Mouse (Mus musculus): ENCODE measurements around the gene Bank1.

GRCm38 (mm10) chr3:136347277-136347676, 21.4 kb upstream of the Bank1 start:
- TF ChIP-seq CTCF (conservative IDR thresholded peaks at IDR 0.05; ENCODE audit: insufficient read depth, insufficient read length, low read depth, low read length) (no peak), POLR2A (IDR thresholded peaks at IDR 0.05; ENCODE audit: low read depth, low read length) (no peak)

All from kidney, adult 2 months (tissue).